Mouse (Mus musculus) hindbrain, embryonic 12.5 days (tissue): ENCODE data around the gene Gm20388. TPM values are rescaled to one million over a fixed set of nuclear protein-coding genes. Genes with fewer than 3 reads are reported as not detected.

Source experiments
- ATAC-seq: fragments of 200-750 bp; cut with Nextera tagmentation; 2 replicates; pipeline ENCODE4 v1.8.0; 2017; ENCODE audit warnings: moderate TSS enrichment; ENCODE audit not compliant: low FRiP score
- H3K27ac ChIP-seq: fragments of 300-500 bp; sonication (generic); 2 replicates; pipeline ENCODE4 v1.5.1; 2016; ENCODE audit warnings: mild to moderate bottlenecking
- H3K27me3 ChIP-seq: fragments of 300-500 bp; sonication (generic); 2 replicates; pipeline ENCODE4 v1.6.1; 2016; ENCODE audit warnings: mild to moderate bottlenecking
- H3K36me3 ChIP-seq: fragments of 300-500 bp; sonication (generic); 2 replicates; pipeline ENCODE4 v1.6.1; 2016; ENCODE audit warnings: mild to moderate bottlenecking
- H3K4me1 ChIP-seq: fragments of 300-500 bp; sonication (generic); 2 replicates; pipeline ENCODE4 v1.6.1; 2016
- H3K4me2 ChIP-seq: fragments of 300-500 bp; sonication (generic); replicated peaks from 2 replicates; pipeline ENCODE4 v1.6.1; 2016; ENCODE audit warnings: mild to moderate bottlenecking
- H3K4me3 ChIP-seq: fragments of 300-500 bp; sonication (generic); 2 replicates; pipeline ENCODE4 v1.5.1; 2016; ENCODE audit warnings: mild to moderate bottlenecking
- H3K9ac ChIP-seq: fragments of 300-500 bp; sonication (generic); 2 replicates; pipeline ENCODE4 v1.6.1; 2016; ENCODE audit warnings: mild to moderate bottlenecking, moderate library complexity
- H3K9me3 ChIP-seq: fragments of 300-500 bp; sonication (generic); replicated peaks from 2 replicates; pipeline ENCODE4 v1.6.1; 2016; ENCODE audit warnings: mild to moderate bottlenecking
- WGBS: fragments of 180-500 bp; shearing (Covaris S2); methylation state at CpG from one replicate; pipeline ENCODE4 v1.1.7; 2016; 5-methylcytosine and 5-hydroxymethylcytosine counted together
- polyA plus RNA-seq: library from polyadenylated mRNA; unstranded; fragments of >200 nt; fragmentation: Nextera tagmentation; extraction: Ambion mirVana; gene quantifications from 2 replicates; pipeline ENCODE4 v1.2.1, GENCODE M21; 2016

Gene Gm20388
- polyA plus RNA-seq, 1 experiment from 2014 or later: not detected

- peaks cover 28% of the 10 kb centered on the region for H3K27me3 ChIP-seq
- H3K9me3 ChIP-seq: no peaks in the 10 kb centered on the region
- H3K4me2 ChIP-seq: no peak overlapping the region
- no peak overlapping the region for H3K27ac ChIP-seq
- H3K36me3 ChIP-seq: no peaks in the 10 kb centered on the region
- no peak overlapping the region for H3K4me3 ChIP-seq
- WGBS: 81% methylated on average over 4 of the region's 4 CpGs
- no peak for ATAC-seq
- H3K9ac ChIP-seq: no peak overlapping the region
- 0 out of 2 replicates have a peak, but pooled peaks cover 4% of the 10 kb centered on the region for H3K4me1 ChIP-seq
These were observed 13.6 kb upstream of the Gm20388 start for GRCm38 (mm10) chr8:119897069-119897468.

- Histone ChIP-seq H3K9me3 (no peaks in the 10 kb centered on the region), H3K36me3 (no peaks in the 10 kb centered on the region), H3K9ac (no peak overlapping the region), H3K27ac (no peak overlapping the region), H3K4me2 (no peak overlapping the region), H3K4me1 (0 out of 2 replicates have a peak, but pooled peaks cover 4% of the 10 kb centered on the region), H3K27me3 (peaks cover 28% of the 10 kb centered on the region), H3K4me3 (no peak overlapping the region)
- ATAC-seq: no peak
- WGBS: 23% methylated on average over 13 of the region's 13 CpGs
These were observed 12.7 kb upstream of the Gm20388 start for GRCm38 (mm10) chr8:119897933-119898332.

- H3K4me3 ChIP-seq: no peak overlapping the region
- H3K9me3 ChIP-seq: no peaks in the 10 kb centered on the region
- no peak overlapping the region for H3K4me2 ChIP-seq
- H3K27me3 ChIP-seq: peaks cover 28% of the 10 kb centered on the region
- 0 out of 2 replicates have a peak, but pooled peaks cover 7% of the 10 kb centered on the region for H3K4me1 ChIP-seq
- no peak overlapping the region for H3K9ac ChIP-seq
- ATAC-seq: no peak
- 85% methylated on average over 3 of the region's 3 CpGs for WGBS
- H3K36me3 ChIP-seq: no peaks in the 10 kb centered on the region
- no peak overlapping the region for H3K27ac ChIP-seq
These were observed 9.3 kb upstream of the Gm20388 start for GRCm38 (mm10) chr8:119901349-119901748.

GRCm38 (mm10) chr8:119901952-119902351 is 8.7 kb upstream of the Gm20388 start:
- Histone ChIP-seq H3K27me3 (peaks cover 26% of the 10 kb centered on the region), H3K36me3 (no peaks in the 10 kb centered on the region), H3K4me2 (no peak overlapping the region), H3K9me3 (no peaks in the 10 kb centered on the region), H3K27ac (no peak overlapping the region), H3K4me1 (0 out of 2 replicates have a peak, but pooled peaks cover 7% of the 10 kb centered on the region), H3K4me3 (no peak overlapping the region), H3K9ac (no peak overlapping the region)
- ATAC-seq: no peak
- 78% methylated on average over 8 of the region's 8 CpGs for WGBS

- Histone ChIP-seq H3K27me3 (peaks cover 4% of the 10 kb centered on the region; the same call in 1 of the 2 replicates), H3K36me3 (no peaks in the 10 kb centered on the region), H3K27ac (no peak overlapping the region), H3K9ac (no peak overlapping the region), H3K9me3 (no peaks in the 10 kb centered on the region), H3K4me2 (no peak overlapping the region), H3K4me1 (0 out of 2 replicates have a peak, but pooled peaks cover 3% of the 10 kb centered on the region), H3K4me3 (no peak overlapping the region)
- WGBS: 61% methylated on average over 12 of the region's 12 CpGs
- ATAC-seq: no peak
These were observed 6.2 kb upstream of the Gm20388 start for GRCm38 (mm10) chr8:119904323-119904911.

- 26% methylated on average over 13 of the region's 13 CpGs for WGBS
- peak within 1 kb of the TSS; percentile 80 for H3K4me2 ChIP-seq
- peak within 1 kb of the TSS; percentile 84 for H3K9ac ChIP-seq
- H3K27ac ChIP-seq: peak within 1 kb of the TSS; percentile 95
- no peaks in the 10 kb centered on the region for H3K9me3 ChIP-seq
- ATAC-seq: peak; percentile 18; the same call in 1 of the 2 replicates
- H3K4me3 ChIP-seq: peak within 1 kb of the TSS; percentile 75
- no peaks in the 10 kb centered on the region for H3K36me3 ChIP-seq
- H3K4me1 ChIP-seq: peaks cover 32% of the 10 kb centered on the region
- no peaks in the 10 kb centered on the region for H3K27me3 ChIP-seq
These were observed 596 bp upstream of the Gm20388 start, which contains the start of gene Usp10 for GRCm38 (mm10) chr8:119909944-119910546. Usp10 (plus strand) TSS chr8:119910360.

- Histone ChIP-seq H3K27ac (peak overlapping the region; percentile 95), H3K4me3 (peak overlapping the region; percentile 75), H3K9ac (peak overlapping the region; percentile 84), H3K4me2 (peak overlapping the region; percentile 80), H3K36me3 (no peaks in the 10 kb centered on the region), H3K27me3 (no peaks in the 10 kb centered on the region), H3K9me3 (no peaks in the 10 kb centered on the region), H3K4me1 (peaks cover 39% of the 10 kb centered on the region)
- WGBS: under 1% methylated on average over 30 of the region's 30 CpGs
- peak; percentile 74 for ATAC-seq
These were observed 769 bp downstream of the Gm20388 start for GRCm38 (mm10) chr8:119911258-119911962.

- peak overlapping the region; percentile 43; the same call in 1 of the 2 replicates for H3K9ac ChIP-seq
- ATAC-seq: no peak
- peak overlapping the region; percentile 80 for H3K4me2 ChIP-seq
- no peak overlapping the region for H3K27ac ChIP-seq
- peak overlapping the region; percentile 75; the same call in 1 of the 2 replicates for H3K4me3 ChIP-seq
- WGBS: 46% methylated on average over 6 of the region's 6 CpGs
- no peaks in the 10 kb centered on the region for H3K9me3 ChIP-seq
- peaks cover 45% of the 10 kb centered on the region for H3K4me1 ChIP-seq
- no peaks in the 10 kb centered on the region for H3K36me3 ChIP-seq
- no peaks in the 10 kb centered on the region for H3K27me3 ChIP-seq
These were observed 2.0 kb downstream of the Gm20388 start for GRCm38 (mm10) chr8:119912643-119913042.

- 71% methylated on average over 3 of the region's 3 CpGs for WGBS
- no peaks in the 10 kb centered on the region for H3K36me3 ChIP-seq
- no peak overlapping the region for H3K27ac ChIP-seq
- no peak overlapping the region for H3K4me3 ChIP-seq
- no peak overlapping the region for H3K9ac ChIP-seq
- H3K4me1 ChIP-seq: peaks cover 45% of the 10 kb centered on the region
- no peaks in the 10 kb centered on the region for H3K27me3 ChIP-seq
- H3K4me2 ChIP-seq: peak overlapping the region; percentile 80
- H3K9me3 ChIP-seq: no peaks in the 10 kb centered on the region
- no peak for ATAC-seq
These were observed 2.5 kb downstream of the Gm20388 start for GRCm38 (mm10) chr8:119913181-119913580.

- H3K27me3 ChIP-seq: no peaks in the 10 kb centered on the region
- 0 out of 2 replicates have a peak, but pooled peaks cover 6% of the 10 kb centered on the region for H3K36me3 ChIP-seq
- no peak for ATAC-seq
- no peak overlapping the region for H3K4me3 ChIP-seq
- peaks cover 45% of the 10 kb centered on the region for H3K4me1 ChIP-seq
- 55% methylated on average over 2 of the region's 2 CpGs for WGBS
- H3K27ac ChIP-seq: no peak overlapping the region
- peak overlapping the region; percentile 8; the same call in 1 of the 2 replicates for H3K4me2 ChIP-seq
- no peak overlapping the region for H3K9ac ChIP-seq
- H3K9me3 ChIP-seq: no peaks in the 10 kb centered on the region
These were observed 3.5 kb downstream of the Gm20388 start for GRCm38 (mm10) chr8:119914161-119914560.

- Histone ChIP-seq H3K4me2 (no peak overlapping the region), H3K36me3 (0 out of 2 replicates have a peak, but pooled peaks cover 6% of the 10 kb centered on the region), H3K27me3 (no peaks in the 10 kb centered on the region), H3K9ac (no peak overlapping the region), H3K4me3 (no peak overlapping the region), H3K4me1 (peaks cover 45% of the 10 kb centered on the region), H3K9me3 (no peaks in the 10 kb centered on the region), H3K27ac (no peak overlapping the region)
- 92% methylated on average over 4 of the region's 4 CpGs for WGBS
- ATAC-seq: no peak
These were observed 4.7 kb downstream of the Gm20388 start for GRCm38 (mm10) chr8:119915298-119915697.

GRCm38 (mm10) chr8:119916237-119916892 is 5.7 kb downstream of the Gm20388 start:
- H3K27me3 ChIP-seq: no peaks in the 10 kb centered on the region
- H3K4me3 ChIP-seq: no peak overlapping the region
- no peak for ATAC-seq
- 0 out of 2 replicates have a peak overlapping the region, but pooled peaks have one; percentile 30 for H3K27ac ChIP-seq
- peaks cover 45% of the 10 kb centered on the region for H3K4me1 ChIP-seq
- H3K4me2 ChIP-seq: no peak overlapping the region
- WGBS: 76% methylated on average over 16 of the region's 16 CpGs
- H3K9me3 ChIP-seq: no peaks in the 10 kb centered on the region
- 0 out of 2 replicates have a peak, but pooled peaks cover 6% of the 10 kb centered on the region for H3K36me3 ChIP-seq
- H3K9ac ChIP-seq: no peak overlapping the region
